Mouse (Mus musculus) midbrain, embryonic 15.5 days (tissue): ENCODE measurements around the gene Dpy19l3. TPM values are rescaled to one million over a fixed set of nuclear protein-coding genes. Genes with fewer than 3 reads are reported as not detected.

Experiments
- ATAC-seq: fragments of 200-750 bp; cut with Nextera tagmentation; replicated peaks from 2 replicates; pipeline ENCODE4 v1.8.0; 2017; ENCODE audit warnings: moderate TSS enrichment
- H3K27ac ChIP-seq: fragments of 300-500 bp; sonication (generic); 2 replicates; pipeline ENCODE4 v1.5.1; 2015; ENCODE audit warnings: mild to moderate bottlenecking, inconsistent platforms
- H3K27me3 ChIP-seq: fragments of 300-500 bp; sonication (generic); replicated peaks from 2 replicates; pipeline ENCODE4 v1.6.1; 2015; ENCODE audit warnings: inconsistent platforms
- H3K36me3 ChIP-seq: fragments of 300-500 bp; sonication (generic); replicated peaks from 2 replicates; pipeline ENCODE4 v1.6.1; 2015; ENCODE audit warnings: inconsistent platforms
- H3K4me1 ChIP-seq: fragments of 300-500 bp; sonication (generic); 2 replicates; pipeline ENCODE4 v1.6.1; 2015; ENCODE audit warnings: inconsistent platforms
- H3K4me2 ChIP-seq: fragments of 300-500 bp; sonication (generic); 2 replicates; pipeline ENCODE4 v1.6.1; 2015; ENCODE audit warnings: inconsistent platforms, mild to moderate bottlenecking, moderate library complexity
- H3K4me3 ChIP-seq: fragments of 300-500 bp; sonication (generic); 2 replicates; pipeline ENCODE4 v1.5.1; 2015; ENCODE audit warnings: mild to moderate bottlenecking, inconsistent platforms
- H3K9ac ChIP-seq: fragments of 300-500 bp; sonication (generic); 2 replicates; pipeline ENCODE4 v1.6.1; 2015; ENCODE audit warnings: mild to moderate bottlenecking, inconsistent platforms
- H3K9me3 ChIP-seq: fragments of 300-500 bp; sonication (generic); 2 replicates; pipeline ENCODE4 v1.6.1; 2016; ENCODE audit warnings: inconsistent platforms
- WGBS: fragments of 180-500 bp; shearing (Covaris S2); methylation state at CpG from one replicate; pipeline ENCODE4 v1.1.7; 2015; ENCODE audit warnings: mixed read lengths; 5-methylcytosine and 5-hydroxymethylcytosine counted together
- polyA plus RNA-seq: library from polyadenylated mRNA; unstranded; fragments of >200 nt; fragmentation: Nextera tagmentation; extraction: Ambion mirVana; gene quantifications from 2 replicates; pipeline ENCODE4 v1.2.1, GENCODE M21; 2015

Dpy19l3 gene
- 39.6 and 42.3 TPM in 2 replicates for polyA plus RNA-seq

- peaks cover 18% of the 10 kb centered on the region for H3K4me1 ChIP-seq
- peak within 1 kb of the TSS; percentile 91 for H3K4me2 ChIP-seq
- H3K27me3 ChIP-seq, result no peaks in the 10 kb centered on the region
- ATAC-seq, result peak; percentile 99
- peak within 1 kb of the TSS; percentile 74 for H3K9ac ChIP-seq
- H3K27ac ChIP-seq, result peak within 1 kb of the TSS; percentile 68
- H3K9me3 ChIP-seq, result no peaks in the 10 kb centered on the region
- H3K4me3 ChIP-seq, result peak within 1 kb of the TSS; percentile 92
- under 1% methylated on average over 70 of the region's 70 CpGs for WGBS
- H3K36me3 ChIP-seq, result peaks cover 6% of the 10 kb centered on the region
These were observed at the start of gene Dpy19l3 for GRCm38 (mm10) chr7:35754033-35754885. Dpy19l3 (minus strand) TSS chr7:35754454.

GRCm38 (mm10) chr7:35802906-35803595 is 48.8 kb upstream of the Dpy19l3 start, which contains the start of gene Zfp507:
Zfp507 (minus strand) TSS chr7:35803003.
- Histone ChIP-seq H3K36me3 (peaks cover 19% of the 10 kb centered on the region), H3K9me3 (no peaks in the 10 kb centered on the region), H3K9ac (peak within 1 kb of the TSS; percentile 99), H3K4me3 (peak within 1 kb of the TSS; percentile 98), H3K4me1 (peaks cover 12% of the 10 kb centered on the region), H3K27me3 (no peaks in the 10 kb centered on the region), H3K4me2 (peak within 1 kb of the TSS; percentile 91), H3K27ac (peak within 1 kb of the TSS; percentile 90)
- peak; percentile 95 for ATAC-seq
- 22% methylated on average over 26 of the region's 26 CpGs for WGBS

- H3K27ac ChIP-seq, result peak overlapping the region; percentile 90
- H3K4me3 ChIP-seq, result peak overlapping the region; percentile 98
- H3K4me1 ChIP-seq, result peaks cover 12% of the 10 kb centered on the region
- H3K36me3 ChIP-seq, result peaks cover 19% of the 10 kb centered on the region
- 0% methylated on average over 49 of the region's 49 CpGs for WGBS
- peak overlapping the region; percentile 91 for H3K4me2 ChIP-seq
- no peaks in the 10 kb centered on the region for H3K27me3 ChIP-seq
- no peaks in the 10 kb centered on the region for H3K9me3 ChIP-seq
- H3K9ac ChIP-seq, result peak overlapping the region; percentile 99
- peak; percentile 92 for ATAC-seq
These were observed 48.1 kb upstream of the Dpy19l3 start for GRCm38 (mm10) chr7:35802201-35802905.

GRCm38 (mm10) chr7:35796123-35796522 is 41.9 kb upstream of the Dpy19l3 start:
- Histone ChIP-seq H3K9me3 (no peaks in the 10 kb centered on the region), H3K36me3 (peaks cover 44% of the 10 kb centered on the region), H3K9ac (no peak overlapping the region), H3K27ac (no peak overlapping the region), H3K4me3 (no peak overlapping the region), H3K27me3 (no peaks in the 10 kb centered on the region), H3K4me1 (peaks cover 4% of the 10 kb centered on the region), H3K4me2 (no peak overlapping the region)
- WGBS, result 64% methylated on average over 7 of the region's 7 CpGs
- no peak for ATAC-seq

DNA sequence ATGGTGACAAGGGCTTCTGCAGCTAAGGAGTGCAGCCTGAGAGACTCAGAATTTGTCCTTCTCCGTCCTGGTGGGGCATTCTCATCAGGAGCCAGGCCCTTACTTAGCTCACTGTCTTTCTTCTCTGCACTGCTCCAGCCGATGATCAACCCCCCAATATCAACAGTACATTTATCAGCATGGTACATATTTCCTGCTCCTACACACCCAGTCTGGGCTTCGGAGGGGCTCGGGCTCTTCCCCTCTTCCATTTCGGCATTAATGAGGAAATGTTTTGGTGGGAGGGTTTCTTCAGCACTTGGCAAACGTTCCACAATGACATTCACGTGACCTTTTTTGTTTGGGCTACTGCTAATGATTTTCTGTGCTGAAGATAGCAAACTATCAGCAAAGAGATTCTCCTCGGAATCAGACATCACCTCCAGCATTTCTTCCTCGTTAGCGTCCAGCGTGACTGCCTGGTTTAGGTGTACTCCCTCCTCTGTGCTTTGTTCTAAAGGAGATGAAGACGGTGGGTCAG is 40.0 kb upstream of the Dpy19l3 start:
- H3K27ac ChIP-seq, result no peak overlapping the region
- WGBS, result 86% methylated on average over 12 of the region's 12 CpGs
- H3K9me3 ChIP-seq, result no peaks in the 10 kb centered on the region
- no peak overlapping the region for H3K4me2 ChIP-seq
- H3K4me3 ChIP-seq, result no peak overlapping the region
- H3K9ac ChIP-seq, result no peak overlapping the region
- no peaks in the 10 kb centered on the region for H3K27me3 ChIP-seq
- no peaks in the 10 kb centered on the region; the same call in 1 of the 2 replicates for H3K4me1 ChIP-seq
- no peak for ATAC-seq
- H3K36me3 ChIP-seq, result peaks cover 42% of the 10 kb centered on the region

DNA sequence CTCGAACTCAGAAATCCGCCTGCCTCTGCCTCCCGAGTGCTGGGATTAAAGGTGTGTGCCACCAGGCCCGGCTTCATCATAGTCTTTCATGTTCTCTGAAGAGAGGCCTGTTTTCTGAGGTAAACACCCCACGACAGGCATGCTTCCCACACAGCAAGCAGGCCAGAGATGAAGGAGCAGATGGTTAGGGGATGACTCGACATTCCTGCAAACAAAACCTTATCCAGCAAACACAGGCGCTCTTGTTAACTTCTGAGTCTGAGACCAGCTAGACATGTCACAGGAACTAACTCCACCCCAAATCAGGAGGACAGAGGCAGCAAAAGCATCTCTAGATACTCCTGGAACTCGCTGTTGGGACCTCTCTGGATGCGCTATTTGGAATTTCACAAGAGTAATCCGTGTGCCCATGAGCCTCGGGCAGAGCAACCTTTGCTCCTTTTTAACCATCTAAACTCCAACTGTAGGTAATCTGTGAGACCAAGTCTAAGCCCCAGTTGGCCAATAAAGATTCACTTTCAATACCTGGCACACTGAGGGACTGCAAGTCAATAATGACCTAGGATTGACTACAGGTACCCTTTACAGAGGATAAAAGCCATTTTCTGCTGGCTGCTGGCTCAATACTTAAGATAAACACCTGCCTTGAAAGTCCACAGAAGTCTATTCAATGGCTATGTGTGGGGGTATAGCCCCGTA is 38.0 kb upstream of the Dpy19l3 start:
- H3K4me2 ChIP-seq, result no peak overlapping the region
- no peak for ATAC-seq
- no peak overlapping the region for H3K27ac ChIP-seq
- H3K4me1 ChIP-seq, result no peaks in the 10 kb centered on the region; the same call in 1 of the 2 replicates
- peaks cover 40% of the 10 kb centered on the region for H3K36me3 ChIP-seq
- no peak overlapping the region for H3K4me3 ChIP-seq
- no peaks in the 10 kb centered on the region for H3K9me3 ChIP-seq
- H3K9ac ChIP-seq, result no peak overlapping the region
- no peaks in the 10 kb centered on the region for H3K27me3 ChIP-seq
- 89% methylated on average over 12 of the region's 12 CpGs for WGBS

GRCm38 (mm10) chr7:35790926-35791325 is 36.7 kb upstream of the Dpy19l3 start:
- Histone ChIP-seq H3K4me1 (no peaks in the 10 kb centered on the region), H3K36me3 (peaks cover 49% of the 10 kb centered on the region), H3K4me3 (no peak overlapping the region), H3K27ac (no peak overlapping the region), H3K4me2 (no peak overlapping the region), H3K9ac (no peak overlapping the region), H3K9me3 (no peaks in the 10 kb centered on the region), H3K27me3 (no peaks in the 10 kb centered on the region)
- 85% methylated on average over 8 of the region's 8 CpGs for WGBS
- ATAC-seq, result no peak

- no peak for ATAC-seq
- Histone ChIP-seq H3K4me1 (no peaks in the 10 kb centered on the region), H3K36me3 (peaks cover 50% of the 10 kb centered on the region), H3K4me3 (no peak overlapping the region), H3K4me2 (no peak overlapping the region), H3K9me3 (no peaks in the 10 kb centered on the region), H3K9ac (no peak overlapping the region), H3K27me3 (no peaks in the 10 kb centered on the region), H3K27ac (no peak overlapping the region)
- 88% methylated on average over 8 of the region's 8 CpGs for WGBS
These were observed 35.9 kb upstream of the Dpy19l3 start for GRCm38 (mm10) chr7:35790201-35790600.

GRCm38 (mm10) chr7:35785579-35785978 is 31.3 kb upstream of the Dpy19l3 start:
- Histone ChIP-seq H3K4me2 (no peak overlapping the region), H3K4me1 (no peaks in the 10 kb centered on the region), H3K27ac (no peak overlapping the region), H3K4me3 (no peak overlapping the region), H3K27me3 (no peaks in the 10 kb centered on the region), H3K9me3 (no peaks in the 10 kb centered on the region), H3K9ac (no peak overlapping the region), H3K36me3 (peaks cover 32% of the 10 kb centered on the region)
- no peak for ATAC-seq
- 90% methylated on average over 4 of the region's 4 CpGs for WGBS

GRCm38 (mm10) chr7:35782252-35782651 is 28.0 kb upstream of the Dpy19l3 start:
- H3K9me3 ChIP-seq, result no peaks in the 10 kb centered on the region
- no peaks in the 10 kb centered on the region for H3K27me3 ChIP-seq
- no peak overlapping the region for H3K4me3 ChIP-seq
- no peak overlapping the region for H3K9ac ChIP-seq
- no peak overlapping the region for H3K4me2 ChIP-seq
- ATAC-seq, result no peak
- peaks cover 16% of the 10 kb centered on the region for H3K36me3 ChIP-seq
- no peak overlapping the region for H3K27ac ChIP-seq
- H3K4me1 ChIP-seq, result no peaks in the 10 kb centered on the region

- no peaks in the 10 kb centered on the region for H3K4me1 ChIP-seq
- peaks cover 13% of the 10 kb centered on the region for H3K36me3 ChIP-seq
- no peak overlapping the region for H3K9ac ChIP-seq
- no peak overlapping the region for H3K27ac ChIP-seq
- H3K27me3 ChIP-seq, result no peaks in the 10 kb centered on the region
- WGBS, result 93% methylated on average over 12 of the region's 12 CpGs
- ATAC-seq, result no peak
- H3K9me3 ChIP-seq, result no peaks in the 10 kb centered on the region
- no peak overlapping the region for H3K4me3 ChIP-seq
- no peak overlapping the region for H3K4me2 ChIP-seq
These were observed 19.9 kb upstream of the Dpy19l3 start for GRCm38 (mm10) chr7:35774127-35774526.
